Mouse (Mus musculus) embryo, embryonic 11.5 days (tissue): ENCODE results near the gene Gm20683.
A peak's percentile ranks its signal among the peaks of the same experiment; 100 is the strongest.

Experiments
- DNase-seq: peaks from one replicate; pipeline ENCODE4 v3.0.0-alpha.2; 2012; ENCODE audit warnings: low read depth, low spot score

Gm20683 gene

DNA sequence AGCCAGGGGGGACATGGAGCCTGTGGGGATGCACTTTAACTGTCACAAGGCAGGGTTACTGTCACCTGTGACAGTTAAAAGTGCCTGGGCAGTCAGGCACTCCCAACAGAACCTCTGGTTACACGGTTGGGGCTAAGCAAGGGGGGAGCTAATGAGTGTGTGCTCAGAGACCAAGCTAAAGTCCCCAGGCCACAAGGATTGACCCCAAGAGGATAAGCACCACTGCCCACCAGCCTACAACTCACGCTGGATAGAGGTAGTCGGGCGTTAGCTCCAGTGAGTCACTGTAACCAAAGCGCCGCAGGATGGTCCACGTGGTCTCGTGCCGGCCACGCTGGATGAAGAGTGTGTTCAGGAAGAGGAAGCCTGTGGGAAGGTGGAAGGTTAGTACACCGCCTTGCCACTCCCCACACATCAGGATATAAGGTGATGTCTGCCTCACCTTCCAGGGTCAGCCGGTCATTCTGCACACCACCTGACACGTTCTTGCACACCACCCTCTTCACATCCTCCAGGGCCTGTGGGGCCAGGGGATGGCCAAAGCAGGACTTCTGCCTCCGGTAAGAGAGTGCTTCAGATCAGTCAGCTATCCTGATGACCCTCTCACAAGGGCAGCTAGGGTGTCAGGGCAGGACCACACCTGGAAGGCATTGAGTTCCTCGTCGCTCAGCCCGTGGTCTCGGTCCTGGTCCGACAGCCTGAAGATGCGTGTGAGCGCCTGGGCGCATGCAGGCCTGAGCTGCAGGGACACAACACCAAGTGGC lies at the start of gene Gm20683:
Gm20683 (minus strand) TSS at position 647 of the 764 bp plus-strand sequence.
- DNase-seq, result no peak

- DNase-seq, result no peak
Observed at GRCm38 (mm10) chr17:25888837-25889236, 47.3 kb upstream of the Gm20683 start.

DNA sequence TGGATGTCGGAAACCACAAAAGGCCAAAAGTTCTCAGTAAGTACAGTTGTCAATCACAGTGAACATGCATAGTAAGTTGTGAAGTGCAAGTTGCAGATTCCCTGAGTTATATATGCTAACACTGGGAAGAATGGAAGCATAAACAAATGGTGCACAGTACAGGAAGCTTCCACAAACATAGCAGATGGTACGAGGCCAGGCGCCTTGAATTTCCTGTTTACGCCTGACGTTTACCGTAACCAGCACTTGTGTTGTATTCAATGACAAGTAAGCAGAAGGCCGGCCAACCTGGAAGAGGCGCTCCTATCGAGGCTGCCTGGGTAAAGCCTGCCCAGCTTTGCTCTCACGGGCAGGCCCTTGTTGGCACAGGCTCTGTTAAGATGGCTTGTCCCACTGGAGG lies 45.9 kb upstream of the Gm20683 start:
- no peak for DNase-seq

DNA sequence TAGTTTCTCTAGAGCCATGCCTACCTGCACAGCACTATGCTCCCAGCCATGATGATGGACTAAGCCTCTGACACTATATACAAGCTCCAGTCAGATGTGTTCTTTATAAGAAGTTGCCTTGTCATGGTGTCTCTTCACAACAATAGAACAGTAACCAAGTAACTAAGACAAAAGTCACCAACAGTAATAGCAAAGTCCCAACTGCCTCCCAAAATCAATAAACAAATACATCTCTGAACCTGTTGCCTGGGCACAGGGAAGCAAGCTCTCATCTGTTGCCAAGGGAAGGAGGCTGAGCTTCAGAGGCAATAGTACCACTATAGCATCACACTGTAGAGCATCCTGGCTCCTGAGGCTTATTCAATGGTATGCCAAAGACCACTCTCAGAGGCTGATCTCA lies 45.2 kb upstream of the Gm20683 start:
- no peak for DNase-seq

- no peak for DNase-seq
Observed at GRCm38 (mm10) chr17:25885636-25886035, 44.1 kb upstream of the Gm20683 start.

- no peak for DNase-seq
Observed at GRCm38 (mm10) chr17:25883824-25884223, 42.3 kb upstream of the Gm20683 start.

GRCm38 (mm10) chr17:25883268-25883667 lies 41.7 kb upstream of the Gm20683 start:
- no peak for DNase-seq

GRCm38 (mm10) chr17:25882306-25882705 lies 40.7 kb upstream of the Gm20683 start:
- no peak for DNase-seq

DNA sequence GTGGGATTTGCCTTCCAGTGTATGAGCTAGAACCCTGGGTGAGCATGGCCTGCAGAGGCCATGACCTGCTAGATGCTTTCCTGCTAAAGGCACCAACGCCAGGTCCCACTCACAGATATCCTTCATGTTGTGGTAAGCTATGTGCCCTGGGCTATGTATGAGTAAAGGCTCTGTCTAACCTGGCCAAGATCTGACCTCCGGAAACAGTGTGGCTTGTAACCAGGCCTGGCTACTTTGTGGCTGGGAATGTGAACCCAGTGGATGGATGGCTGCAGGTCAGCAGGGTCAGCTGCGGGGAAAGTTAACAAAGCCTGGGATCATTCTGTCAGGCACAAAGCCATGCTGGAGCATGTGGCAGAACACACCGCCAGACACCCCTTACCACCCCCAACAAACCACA lies 40.1 kb upstream of the Gm20683 start:
- DNase-seq, result no peak

- DNase-seq, result no peak
Observed at GRCm38 (mm10) chr17:25880913-25881641, 39.5 kb upstream of the Gm20683 start.

DNA sequence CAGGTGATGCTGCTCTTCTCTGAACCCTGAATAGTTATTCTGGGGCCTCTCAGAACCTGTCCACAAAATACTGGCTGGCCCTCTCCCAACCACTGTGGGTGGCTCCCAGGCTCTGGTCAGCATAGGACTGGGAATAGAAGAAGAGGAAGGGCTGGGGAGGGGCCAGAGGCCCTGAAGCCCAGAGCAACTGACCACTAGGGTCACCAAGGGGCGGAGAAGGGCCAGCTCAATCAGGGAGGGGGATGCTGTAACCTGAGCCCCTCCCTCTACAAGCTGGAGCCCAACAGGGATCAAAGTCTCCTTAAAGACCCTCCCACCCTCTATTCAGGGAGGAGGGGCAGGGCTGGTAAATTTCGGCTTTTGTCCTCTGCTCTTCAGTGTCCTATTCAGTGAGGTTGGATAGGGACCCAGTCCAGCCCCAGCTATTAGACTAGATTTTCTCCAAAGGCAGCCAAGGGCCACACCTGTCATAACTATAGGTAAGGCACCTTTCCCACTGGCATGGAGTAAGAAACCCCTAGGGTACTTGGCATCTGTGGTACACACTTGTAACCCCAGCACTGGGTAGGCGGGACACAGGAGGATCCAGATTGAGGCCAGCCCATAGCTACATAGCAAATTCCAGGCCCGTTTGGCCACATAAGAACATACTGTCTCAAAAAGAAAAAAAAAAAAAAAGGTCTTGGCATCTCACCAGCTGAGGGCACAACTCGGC lies 38.8 kb upstream of the Gm20683 start, which contains the start of gene Wfikkn1:
Wfikkn1 (minus strand) TSS at position 663 of the 715 bp plus-strand sequence.
- DNase-seq, result no peak

DNA sequence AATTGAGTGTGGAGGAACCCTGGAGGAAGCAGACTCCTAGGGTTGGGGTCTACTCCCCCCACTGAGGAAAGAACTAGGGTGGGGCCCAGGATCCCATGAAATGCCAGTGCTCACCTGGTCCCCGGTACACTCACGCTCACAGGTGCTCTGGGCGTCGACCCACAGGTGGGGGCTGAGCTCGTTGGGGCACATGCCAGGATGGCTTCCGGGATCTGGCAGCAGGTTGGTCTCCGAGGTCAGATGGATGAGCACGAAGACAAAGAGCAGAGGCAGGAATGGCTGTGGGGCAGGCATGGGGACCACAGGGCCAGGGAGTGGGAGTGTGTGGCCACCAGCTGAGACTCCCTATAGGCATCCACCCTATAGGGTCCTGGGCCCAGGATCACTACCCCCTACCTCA lies 38.2 kb upstream of the Gm20683 start:
- DNase-seq, result no peak

DNA sequence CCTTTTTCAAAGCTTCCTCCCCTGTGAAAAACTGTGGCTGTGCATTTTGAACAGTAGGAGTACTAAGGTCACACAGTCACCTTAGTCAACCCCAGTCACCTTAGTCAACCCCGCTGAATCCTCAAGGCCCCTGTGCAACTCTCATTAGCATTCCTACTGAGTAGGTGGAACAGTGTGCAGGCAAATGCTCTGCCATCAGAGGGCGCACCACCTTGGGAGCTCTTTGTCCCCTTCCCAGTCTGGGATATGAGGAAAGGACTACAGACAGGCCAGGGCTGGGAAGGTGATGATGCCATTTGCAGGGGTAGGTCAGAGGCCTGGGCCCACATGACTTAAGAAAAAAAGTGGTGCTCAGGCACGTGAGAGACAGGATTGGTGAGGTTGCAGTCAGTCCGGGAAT lies 37.7 kb upstream of the Gm20683 start:
- DNase-seq, result no peak

- DNase-seq, result no peak
Observed at GRCm38 (mm10) chr17:25878611-25879180, 37.1 kb upstream of the Gm20683 start.

DNA sequence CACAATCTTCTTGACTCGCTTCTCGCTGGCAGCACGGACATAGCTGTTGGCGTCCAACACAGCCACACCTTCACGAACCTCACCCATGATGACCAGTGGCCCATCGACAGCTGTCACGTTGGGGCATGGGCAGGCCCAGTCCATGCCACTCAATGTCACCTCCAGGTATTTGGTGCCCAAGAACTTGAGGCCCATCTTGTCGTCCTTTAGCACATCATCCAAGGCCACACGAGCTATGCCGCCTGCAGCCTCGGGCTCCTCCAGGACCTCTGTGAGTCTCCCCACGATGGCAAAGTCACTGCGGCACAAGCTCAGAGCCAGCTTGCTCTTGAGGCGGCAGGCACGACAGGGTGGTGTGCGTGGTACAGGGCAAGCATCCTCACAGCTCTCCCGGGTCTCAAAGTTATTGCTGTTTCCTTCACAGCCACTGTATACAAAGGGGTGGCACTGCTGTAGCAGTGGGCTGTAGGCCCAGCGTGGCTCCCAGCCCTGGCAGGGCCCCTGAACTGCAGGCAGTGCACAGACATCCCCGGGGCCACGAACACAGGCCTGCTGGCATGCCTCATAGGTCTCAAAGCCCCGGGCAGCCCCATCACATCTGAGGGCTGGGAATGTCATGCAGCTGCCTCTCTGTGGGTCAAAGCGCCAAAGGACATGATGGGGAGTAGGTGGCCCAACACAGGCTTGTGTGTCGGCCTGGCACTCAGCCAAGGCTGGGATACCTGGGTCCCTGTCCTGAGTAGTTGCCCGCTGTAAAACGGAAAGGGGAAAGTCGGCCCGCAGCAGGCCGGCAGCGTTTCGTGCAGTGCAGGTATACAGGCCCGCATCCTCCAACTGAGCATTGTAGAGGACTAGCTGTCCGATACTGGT lies 36.4 kb upstream of the Gm20683 start:
- no peak for DNase-seq

DNA sequence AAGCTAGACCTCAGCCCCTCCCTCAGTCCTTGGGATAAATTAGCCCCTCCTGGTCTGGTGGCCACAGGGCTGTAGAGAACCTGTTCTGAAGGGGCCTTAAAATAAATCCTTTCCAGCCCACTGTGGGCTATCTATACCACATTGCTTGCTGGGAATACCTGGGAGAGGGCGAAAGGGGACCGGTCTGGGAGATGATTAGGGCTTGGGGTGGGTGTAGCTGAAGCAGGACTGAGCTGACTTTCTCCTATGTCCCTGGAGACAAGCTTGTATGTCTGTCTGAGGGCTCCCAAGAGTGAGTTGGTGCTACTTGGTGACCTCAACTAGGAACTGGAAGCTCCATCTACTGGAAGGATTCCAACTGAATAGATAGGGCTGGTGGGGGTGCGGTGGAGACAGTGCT lies 35.5 kb upstream of the Gm20683 start:
- DNase-seq, result no peak

GRCm38 (mm10) chr17:25876347-25876915 lies 34.9 kb upstream of the Gm20683 start:
- DNase-seq, result no peak

DNA sequence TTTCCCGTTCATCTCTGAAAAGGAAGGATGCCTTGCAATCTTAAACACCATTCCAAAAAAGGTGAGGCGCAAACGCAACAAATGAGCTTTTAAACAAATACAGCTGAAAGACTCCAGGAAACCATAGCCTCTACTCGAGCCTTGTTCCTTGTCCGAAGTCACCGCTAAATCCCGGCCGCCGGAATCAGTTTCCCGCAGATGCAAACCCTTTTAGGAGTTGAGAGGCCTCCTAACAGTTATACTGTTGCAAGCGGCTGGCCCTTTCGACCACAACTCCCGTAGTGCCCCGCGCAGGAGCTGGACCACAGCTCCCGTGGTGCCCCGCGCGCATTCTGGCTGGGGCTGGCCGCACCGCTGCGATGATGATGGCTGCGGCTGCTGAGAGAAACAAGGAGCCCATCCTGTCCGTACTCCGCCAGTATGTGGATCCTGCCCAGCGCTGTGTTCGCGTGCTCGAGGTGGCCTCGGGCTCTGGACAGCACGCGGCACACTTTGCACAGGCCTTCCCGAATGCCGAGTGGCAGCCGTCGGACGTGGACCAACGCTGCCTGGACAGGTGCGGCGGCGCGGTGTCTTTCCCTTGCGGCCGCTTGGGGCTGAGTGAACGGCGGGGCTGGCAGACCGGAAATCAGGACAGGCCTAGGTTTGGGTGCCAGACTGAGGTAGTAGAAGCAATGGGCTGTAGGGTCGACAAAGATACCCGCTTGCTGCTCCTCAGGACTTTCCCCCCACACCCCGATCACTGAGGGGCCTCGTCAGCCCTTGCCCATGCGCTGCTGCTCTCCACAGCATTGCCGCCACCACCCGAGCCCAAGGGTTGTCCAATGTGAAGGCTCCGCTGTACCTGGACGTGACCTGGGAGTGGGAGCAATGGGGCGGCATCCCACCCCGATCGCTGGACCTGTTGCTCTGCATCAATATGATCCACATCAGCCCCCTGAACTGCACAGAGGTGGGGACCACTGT lies 33.9 kb upstream of the Gm20683 start:
- peak; percentile 83 for DNase-seq

DNA sequence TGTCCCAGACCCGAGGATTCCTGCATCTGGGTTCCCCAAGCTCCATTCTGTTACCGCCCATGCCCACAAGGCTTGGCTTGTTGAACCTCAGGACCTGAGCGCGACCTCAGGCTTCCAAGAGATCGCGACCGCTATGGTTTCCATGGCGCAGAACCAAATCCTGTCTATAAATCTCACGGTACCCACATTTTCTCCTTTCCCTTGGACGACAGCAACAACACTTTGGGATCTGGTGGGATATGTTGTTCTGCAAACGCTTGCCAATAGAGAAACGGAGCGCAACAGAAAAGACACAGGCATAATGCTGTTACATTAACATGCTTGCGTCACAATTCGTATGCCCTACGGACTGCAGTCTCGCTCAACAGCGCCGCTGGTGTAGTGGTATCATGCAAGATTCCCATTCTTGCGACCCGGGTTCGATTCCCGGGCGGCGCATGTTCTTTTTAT lies 33.2 kb upstream of the Gm20683 start, which contains the start of gene Mettl26:
Mettl26 (plus strand) TSS at position 354 of the 450 bp plus-strand sequence.
- peak; percentile 87 for DNase-seq
